Mouse (Mus musculus) naive thymus-derived CD4-positive, alpha-beta T cell, adult 5 months (primary cell): ENCODE data around the gene Spin2g. TPM values are rescaled to one million over a fixed set of nuclear protein-coding genes. Genes with fewer than 3 reads are reported as not detected.

Source experiments
- polyA plus RNA-seq: library from polyadenylated mRNA; unstranded; fragments of 100-300 nt; shearing (Covaris generic); gene quantifications from one replicate; pipeline ENCODE4 v1.2.1, GENCODE M21; 2017

The Spin2g gene
- polyA plus RNA-seq, result not detected

GRCm38 (mm10) chrX:34238633-34239032 lies at the start of gene Spin2g:
Spin2g (minus strand) TSS chrX:34238733.

Other genes starting within 250 kb of the Spin2g start
- not detected for gene Btbd35f9, start 77.2 kb downstream of the Spin2g start, polyA plus RNA-seq
- gene Btbd35f8, start 211.8 kb upstream of the Spin2g start, polyA plus RNA-seq, result not detected